ENCODE assay signal across 14 mouse cellular contexts in genomic region chr2:19646144-19646543, GRCm38 (mm10).
"Had no signal": no experiment of that assay in that cellular context is flagged by ENCODE, and none has a peak within 500 bp of the region (broad histone marks: within the 10 kb centered on the region; RNA-seq: fewer than 3 reads in every experiment).

No protein-coding gene starts in this region.

- H3K4me1 ChIP-seq: liver, embryonic 12.5 days; liver, embryonic 15.5 days; lung, embryonic 15.5 days; megakaryocyte, embryonic 14.5 days; midbrain, embryonic 10.5 days; midbrain, embryonic 13.5 days; neural tube, embryonic 13.5 days; stomach, embryonic 15.5 days had no signal

- H3K27ac ChIP-seq: kidney, postnatal 0 days; liver, embryonic 12.5 days; liver, embryonic 15.5 days; lung, embryonic 15.5 days; midbrain, embryonic 10.5 days; midbrain, embryonic 13.5 days; neural tube, embryonic 13.5 days; stomach, embryonic 15.5 days had no signal

- DNase-seq: retina, postnatal 1 day; spleen, adult 18-20 months; thymus, postnatal 25 days had no signal

- ATAC-seq: liver, embryonic 12.5 days; midbrain, embryonic 13.5 days; midbrain, embryonic 16.5 days had no signal

- H3K9me3 ChIP-seq: liver, embryonic 12.5 days; liver, embryonic 15.5 days; lung, embryonic 15.5 days; megakaryocyte, embryonic 14.5 days; midbrain, embryonic 10.5 days; midbrain, embryonic 13.5 days; neural tube, embryonic 13.5 days; stomach, embryonic 15.5 days had no signal

- H3K36me3 ChIP-seq: liver, embryonic 12.5 days; liver, embryonic 15.5 days; lung, embryonic 15.5 days; midbrain, embryonic 10.5 days; midbrain, embryonic 13.5 days; neural tube, embryonic 13.5 days; stomach, embryonic 15.5 days had no signal

- H3K4me2 ChIP-seq: liver, embryonic 12.5 days; liver, embryonic 15.5 days; lung, embryonic 15.5 days; midbrain, embryonic 13.5 days; neural tube, embryonic 13.5 days; stomach, embryonic 15.5 days had no signal

- H3K27me3 ChIP-seq: liver, embryonic 12.5 days; liver, embryonic 15.5 days; lung, embryonic 15.5 days; megakaryocyte, embryonic 14.5 days; midbrain, embryonic 13.5 days; neural tube, embryonic 13.5 days; stomach, embryonic 15.5 days had no signal

- H3K9ac ChIP-seq: liver, embryonic 12.5 days; liver, embryonic 15.5 days; lung, embryonic 15.5 days; midbrain, embryonic 13.5 days; neural tube, embryonic 13.5 days; stomach, embryonic 15.5 days had no signal

- H3K4me3 ChIP-seq: liver, embryonic 12.5 days; liver, embryonic 15.5 days; lung, embryonic 15.5 days; megakaryocyte, embryonic 14.5 days; midbrain, embryonic 10.5 days; midbrain, embryonic 13.5 days; myocyte; neural tube, embryonic 13.5 days; stomach, embryonic 15.5 days had no signal
